Mouse (Mus musculus) liver, embryonic 12.5 days (tissue): ENCODE data around the gene Gm28374. TPM values are rescaled to one million over a fixed set of nuclear protein-coding genes. Genes with fewer than 3 reads are reported as not detected.
"Not testable (repeated sequence)": the region's sequence is repeated elsewhere in the genome, so short reads cannot be mapped to it uniquely, and the experiment has no call there.

Source experiments
- ATAC-seq: fragments of 200-750 bp; cut with Nextera tagmentation; 2 replicates; pipeline ENCODE4 v1.8.0; 2017; ENCODE audit warnings: moderate number of reproducible peaks, mild to moderate bottlenecking, moderate library complexity
- H3K27ac ChIP-seq: fragments of 300-500 bp; sonication (generic); 2 replicates; pipeline ENCODE4 v1.5.1; 2016; ENCODE audit warnings: mild to moderate bottlenecking
- H3K27me3 ChIP-seq: fragments of 300-500 bp; sonication (generic); replicated peaks from 2 replicates; pipeline ENCODE4 v1.6.1; 2016; ENCODE audit warnings: mild to moderate bottlenecking, moderate library complexity
- H3K36me3 ChIP-seq: fragments of 300-500 bp; sonication (generic); 2 replicates; pipeline ENCODE4 v1.6.1; 2016; ENCODE audit warnings: mild to moderate bottlenecking, moderate library complexity
- H3K4me1 ChIP-seq: fragments of 300-500 bp; sonication (generic); 2 replicates; pipeline ENCODE4 v1.6.1; 2016
- H3K4me2 ChIP-seq: fragments of 300-500 bp; sonication (generic); 2 replicates; pipeline ENCODE4 v1.6.1; 2016; ENCODE audit warnings: mild to moderate bottlenecking, moderate library complexity
- H3K4me3 ChIP-seq: fragments of 300-500 bp; sonication (generic); 2 replicates; pipeline ENCODE4 v1.5.1; 2016; ENCODE audit warnings: mild to moderate bottlenecking, moderate library complexity
- H3K9ac ChIP-seq: fragments of 300-500 bp; sonication (generic); 2 replicates; pipeline ENCODE4 v1.6.1; 2016; ENCODE audit warnings: mild to moderate bottlenecking, moderate library complexity
- H3K9me3 ChIP-seq: fragments of 300-500 bp; sonication (generic); replicated peaks from 2 replicates; pipeline ENCODE4 v1.6.1; 2016; ENCODE audit warnings: mild to moderate bottlenecking, moderate library complexity
- WGBS: fragments of 180-500 bp; shearing (Covaris S2); methylation state at CpG from one replicate; pipeline ENCODE4 v1.1.7; 2016; ENCODE audit not compliant: insufficient replicate concordance; 5-methylcytosine and 5-hydroxymethylcytosine counted together
- polyA plus RNA-seq: library from polyadenylated mRNA; unstranded; fragments of >200 nt; fragmentation: Nextera tagmentation; extraction: Ambion mirVana; gene quantifications from 2 replicates; pipeline ENCODE4 v1.2.1, GENCODE M21; 2016

Gene Gm28374
- polyA plus RNA-seq = 0.37 and 1.4 TPM in 2 replicates

GRCm38 (mm10) chr19:6082156-6082555 lies at the start of gene Gm28374:
TSS of gene Gm28374 (minus strand) at chr19:6082256.
- H3K4me2 ChIP-seq = no peak within 1 kb of the TSS
- 83% methylated on average over 9 of the region's 9 CpGs for WGBS
- ATAC-seq = no peak

GRCm38 (mm10) chr19:6130414-6131128 lies 48.5 kb upstream of the Gm28374 start:
- H3K4me2 ChIP-seq = peak overlapping the region; percentile 65
- H3K9ac ChIP-seq = peak overlapping the region; percentile 53; the same call in 1 of the 2 replicates
- peak overlapping the region; percentile 93 for H3K27ac ChIP-seq

More at GRCm38 (mm10) chr19:6082156-6082555, at the start of gene Gm28374:
- Histone ChIP-seq H3K4me3 (no peak within 1 kb of the TSS), H3K27ac (no peak within 1 kb of the TSS), H3K9me3 (no peaks in the 10 kb centered on the region), H3K36me3 (peaks cover 52% of the 10 kb centered on the region), H3K9ac (no peak within 1 kb of the TSS), H3K27me3 (no peaks in the 10 kb centered on the region), H3K4me1 (peaks cover 43% of the 10 kb centered on the region)

GRCm38 (mm10) chr19:6127760-6128341 lies 45.8 kb upstream of the Gm28374 start, which contains the start of gene Snx15:
TSS of gene Snx15 (minus strand) at chr19:6128304.
- H3K36me3 ChIP-seq = peaks cover 16% of the 10 kb centered on the region
- peak within 1 kb of the TSS; percentile 81 for H3K9ac ChIP-seq
- H3K4me2 ChIP-seq = peak within 1 kb of the TSS; percentile 80
- no peaks in the 10 kb centered on the region for H3K9me3 ChIP-seq
- under 1% methylated on average over 32 of the region's 32 CpGs for WGBS
- H3K4me3 ChIP-seq = peak within 1 kb of the TSS; percentile 68
- peak; percentile 83 for ATAC-seq
- H3K27me3 ChIP-seq = no peaks in the 10 kb centered on the region
- peak within 1 kb of the TSS; percentile 99 for H3K27ac ChIP-seq
- peaks cover 62% of the 10 kb centered on the region for H3K4me1 ChIP-seq

More at GRCm38 (mm10) chr19:6130414-6131128, 48.5 kb upstream of the Gm28374 start:
- ATAC-seq, H3K27me3 ChIP-seq, H3K9me3 ChIP-seq: not testable (repeated sequence)
- WGBS = 56% methylated on average over 7 of the region's 7 CpGs
- H3K4me1 ChIP-seq = peaks cover 79% of the 10 kb centered on the region
- peaks cover 18% of the 10 kb centered on the region for H3K36me3 ChIP-seq
- peak overlapping the region; percentile 38 for H3K4me3 ChIP-seq

GRCm38 (mm10) chr19:6126789-6127580 lies 44.9 kb upstream of the Gm28374 start:
- Histone ChIP-seq H3K27ac (peak overlapping the region; percentile 99), H3K27me3 (no peaks in the 10 kb centered on the region), H3K9ac (peak overlapping the region; percentile 81), H3K4me3 (peak overlapping the region; percentile 68), H3K9me3 (no peaks in the 10 kb centered on the region), H3K36me3 (peaks cover 19% of the 10 kb centered on the region), H3K4me1 (peaks cover 56% of the 10 kb centered on the region), H3K4me2 (peak overlapping the region; percentile 80)
- 57% methylated on average over 10 of the region's 10 CpGs for WGBS
- ATAC-seq = no peak

- Histone ChIP-seq H3K4me3 (peak overlapping the region; percentile 68), H3K9ac (peak overlapping the region; percentile 81), H3K27ac (peak overlapping the region; percentile 99), H3K9me3 (no peaks in the 10 kb centered on the region), H3K36me3 (peaks cover 26% of the 10 kb centered on the region), H3K4me1 (peaks cover 53% of the 10 kb centered on the region), H3K27me3 (no peaks in the 10 kb centered on the region), H3K4me2 (peak overlapping the region; percentile 80)
- 16% methylated on average over 4 of the region's 4 CpGs for WGBS
- ATAC-seq = no peak
Observed at GRCm38 (mm10) chr19:6126289-6126688, 44.2 kb upstream of the Gm28374 start.

GRCm38 (mm10) chr19:6124898-6125297 lies 42.8 kb upstream of the Gm28374 start:
- H3K27me3 ChIP-seq = no peaks in the 10 kb centered on the region
- no peak overlapping the region for H3K9ac ChIP-seq
- no peaks in the 10 kb centered on the region for H3K9me3 ChIP-seq
- peaks cover 39% of the 10 kb centered on the region for H3K4me1 ChIP-seq
- no peak overlapping the region for H3K4me2 ChIP-seq
- no peak for ATAC-seq
- H3K4me3 ChIP-seq = no peak overlapping the region
- H3K36me3 ChIP-seq = peaks cover 40% of the 10 kb centered on the region
- 62% methylated on average over 2 of the region's 2 CpGs for WGBS
- H3K27ac ChIP-seq = 0 out of 2 replicates have a peak overlapping the region, but pooled peaks have one; percentile 10

GRCm38 (mm10) chr19:6123330-6123729 lies 41.3 kb upstream of the Gm28374 start:
- Histone ChIP-seq H3K27ac (no peak overlapping the region), H3K4me1 (peaks cover 33% of the 10 kb centered on the region), H3K9ac (no peak overlapping the region), H3K9me3 (no peaks in the 10 kb centered on the region), H3K27me3 (no peaks in the 10 kb centered on the region), H3K4me3 (no peak overlapping the region), H3K36me3 (peaks cover 46% of the 10 kb centered on the region), H3K4me2 (no peak overlapping the region)
- no peak for ATAC-seq
- WGBS = 80% methylated on average over 8 of the region's 8 CpGs

- H3K27me3 ChIP-seq = no peaks in the 10 kb centered on the region
- no peaks in the 10 kb centered on the region for H3K9me3 ChIP-seq
- peaks cover 36% of the 10 kb centered on the region for H3K4me1 ChIP-seq
- H3K4me3 ChIP-seq = peak overlapping the region; percentile 22
- 53% methylated on average over 19 of the region's 19 CpGs for WGBS
- H3K27ac ChIP-seq = peak overlapping the region; percentile 2; the same call in 1 of the 2 replicates
- no peak overlapping the region for H3K9ac ChIP-seq
- no peak for ATAC-seq
- H3K4me2 ChIP-seq = peak overlapping the region; percentile 23
- H3K36me3 ChIP-seq = peaks cover 48% of the 10 kb centered on the region
Observed at GRCm38 (mm10) chr19:6121761-6122160, 39.7 kb upstream of the Gm28374 start.

- no peaks in the 10 kb centered on the region for H3K9me3 ChIP-seq
- peak overlapping the region; percentile 97 for H3K27ac ChIP-seq
- peak overlapping the region; percentile 95 for H3K4me2 ChIP-seq
- H3K9ac ChIP-seq = peak overlapping the region; percentile 88
- peaks cover 35% of the 10 kb centered on the region for H3K4me1 ChIP-seq
- H3K27me3 ChIP-seq = no peaks in the 10 kb centered on the region
- WGBS = 9% methylated on average over 8 of the region's 8 CpGs
- peaks cover 68% of the 10 kb centered on the region for H3K36me3 ChIP-seq
- peak overlapping the region; percentile 79 for H3K4me3 ChIP-seq
- ATAC-seq = peak; percentile 3; the same call in 1 of the 2 replicates
Observed at GRCm38 (mm10) chr19:6118677-6119185, 36.7 kb upstream of the Gm28374 start.

- H3K27ac ChIP-seq = peak within 1 kb of the TSS; percentile 97
- no peaks in the 10 kb centered on the region for H3K9me3 ChIP-seq
- H3K4me1 ChIP-seq = peaks cover 31% of the 10 kb centered on the region
- ATAC-seq = peak; percentile 82
- peak within 1 kb of the TSS; percentile 79 for H3K4me3 ChIP-seq
- peak within 1 kb of the TSS; percentile 88 for H3K9ac ChIP-seq
- peaks cover 63% of the 10 kb centered on the region for H3K36me3 ChIP-seq
- WGBS = under 1% methylated on average over 76 of the region's 77 CpGs
- peak within 1 kb of the TSS; percentile 95 for H3K4me2 ChIP-seq
- no peaks in the 10 kb centered on the region for H3K27me3 ChIP-seq
Observed at GRCm38 (mm10) chr19:6117986-6118676, 36.1 kb upstream of the Gm28374 start, which contains the start of gene Sac3d1. TSS of gene Sac3d1 (minus strand) at chr19:6118650.
